Mouse (Mus musculus): ENCODE data around the gene 4933427I04Rik. TPM values are rescaled to one million over a fixed set of nuclear protein-coding genes. Genes with fewer than 3 reads are reported as not detected.
A peak's percentile ranks its signal among the peaks of the same experiment; 100 is the strongest.

4933427I04Rik gene
- total and polyA plus RNA-seq, 2 experiments, result not detected

GRCm38 (mm10) chr4:123911503-123911902 is 52.0 kb downstream of the 4933427I04Rik start:
- Histone ChIP-seq H3K4me1 (ENCODE audit: control insufficient read depth, insufficient read depth, low read length) (peaks cover 8% of the 10 kb centered on the region), H3K4me3 (ENCODE audit: insufficient read depth, low read depth, low read length) (no peak overlapping the region), H3K27ac (replicated peaks; ENCODE audit: insufficient read depth, low read depth, low read length) (no peak overlapping the region), H3K27me3 (ENCODE audit: control insufficient read depth, insufficient read depth, low read length) (no peaks in the 10 kb centered on the region), H3K79me2 (ENCODE audit: control insufficient read depth, insufficient read depth, low read length) (peaks cover 25% of the 10 kb centered on the region; the same call in 1 of the 2 replicates), H3K9ac (ENCODE audit: low read depth, low read length) (no peak overlapping the region), H3K36me3 (ENCODE audit: control insufficient read depth, insufficient read depth, low read length) (peaks cover 11% of the 10 kb centered on the region)
- TF ChIP-seq POLR2A (IDR thresholded peaks at IDR 0.05; ENCODE audit: extremely low read depth, insufficient read depth, low read length), result no peak
- TF ChIP-seq CTCF (IDR thresholded peaks at IDR 0.05; ENCODE audit: low read depth, low read length), result no peak
- 19% methylated on average over 4 of the region's 4 CpGs for WGBS
- DNase-seq (ENCODE audit: extremely low read depth, low read depth, low spot score), result peak; percentile 84

- peak; percentile 49 for DNase-seq (ENCODE audit: extremely low read depth, low read depth, low spot score)
- H3K4me3 ChIP-seq (ENCODE audit: insufficient read depth, low read depth, low read length), result no peak overlapping the region
- H3K36me3 ChIP-seq (ENCODE audit: control insufficient read depth, insufficient read depth, low read length), result peaks cover 11% of the 10 kb centered on the region
- H3K27me3 ChIP-seq (ENCODE audit: control insufficient read depth, insufficient read depth, low read length), result no peaks in the 10 kb centered on the region
- peaks cover 31% of the 10 kb centered on the region for H3K79me2 ChIP-seq (ENCODE audit: control insufficient read depth, insufficient read depth, low read length)
- no peak overlapping the region for H3K27ac ChIP-seq (replicated peaks; ENCODE audit: insufficient read depth, low read depth, low read length)
- no peak overlapping the region for H3K9ac ChIP-seq (ENCODE audit: low read depth, low read length)
- peaks cover 8% of the 10 kb centered on the region for H3K4me1 ChIP-seq (ENCODE audit: control insufficient read depth, insufficient read depth, low read length)
- TF ChIP-seq POLR2A (IDR thresholded peaks at IDR 0.05; ENCODE audit: extremely low read depth, insufficient read depth, low read length), result no peak
- TF ChIP-seq CTCF (IDR thresholded peaks at IDR 0.05; ENCODE audit: low read depth, low read length), result no peak
- 17% methylated on average over 2 of the region's 2 CpGs for WGBS
These were observed 53.0 kb downstream of the 4933427I04Rik start for GRCm38 (mm10) chr4:123912431-123912830.

Other genes with a start within 250 kb of the 4933427I04Rik start
- 66.4 and 70.7 TPM in 2 replicates for gene Macf1, start 175.3 kb upstream of the 4933427I04Rik start, total RNA-seq (2014; rRNA removed)
- gene Macf1, start 175.3 kb upstream of the 4933427I04Rik start, polyA plus RNA-seq (2012; rRNA removed), result 14.0 and 16.6 TPM in 2 replicates
- 135 and 170 TPM in 2 replicates for gene Ndufs5, start 141.5 kb upstream of the 4933427I04Rik start, total RNA-seq (2014; rRNA removed)
- 41.1 and 84.0 TPM in 2 replicates for gene Ndufs5, start 141.5 kb upstream of the 4933427I04Rik start, polyA plus RNA-seq (2012; rRNA removed)
- gene Akirin1, start 109.3 kb upstream of the 4933427I04Rik start, total RNA-seq (2014; rRNA removed), result 12.2 and 14.4 TPM in 2 replicates
- 13.0 TPM in 2 replicates for gene Akirin1, start 109.3 kb upstream of the 4933427I04Rik start, polyA plus RNA-seq (2012; rRNA removed)
- gene Rhbdl2, start 71.8 kb upstream of the 4933427I04Rik start, total RNA-seq (2014; rRNA removed), result 0.28 TPM in 1 of 2 replicates, not detected in the other
- not detected in 2 replicates for gene Rhbdl2, start 71.8 kb upstream of the 4933427I04Rik start, polyA plus RNA-seq (2012; rRNA removed)
- gene Mycbp, start 45.2 kb downstream of the 4933427I04Rik start, total RNA-seq (2014; rRNA removed), result 17.8 and 18.5 TPM in 2 replicates
- gene Mycbp, start 45.2 kb downstream of the 4933427I04Rik start, polyA plus RNA-seq (2012; rRNA removed), result 10.3 and 15.8 TPM in 2 replicates
- gene Rragc, start 57.8 kb downstream of the 4933427I04Rik start, total RNA-seq (2014; rRNA removed), result 32.7 and 41.6 TPM in 2 replicates
- gene Rragc, start 57.8 kb downstream of the 4933427I04Rik start, polyA plus RNA-seq (2012; rRNA removed), result 26.1 and 27.3 TPM in 2 replicates
- not detected in 2 replicates for gene 4930535I16Rik, start 58.3 kb downstream of the 4933427I04Rik start, total RNA-seq (2014; rRNA removed)
- 0.21 TPM in 1 of 2 replicates, not detected in the other for gene 4930535I16Rik, start 58.3 kb downstream of the 4933427I04Rik start, polyA plus RNA-seq (2012; rRNA removed)

Data from liver, adult 2 months (tissue).